Mouse (Mus musculus): ENCODE measurements around the gene Sh2b1. TPM values are rescaled to one million over a fixed set of nuclear protein-coding genes. Genes with fewer than 3 reads are reported as not detected.

Sh2b1 gene
- total RNA-seq, 2 experiments from 2014 or later, result 56.2 to 60.8 TPM

GRCm38 (mm10) chr7:126458225-126458624, 17.0 kb downstream of the Sh2b1 start:
- DNase-seq (ENCODE audit: low spot score in 2 of 2), result no peak

- DNase-seq (ENCODE audit: low spot score in 2 of 2), result no peak
These were observed 18.6 kb downstream of the Sh2b1 start for GRCm38 (mm10) chr7:126456382-126457266.

DNA sequence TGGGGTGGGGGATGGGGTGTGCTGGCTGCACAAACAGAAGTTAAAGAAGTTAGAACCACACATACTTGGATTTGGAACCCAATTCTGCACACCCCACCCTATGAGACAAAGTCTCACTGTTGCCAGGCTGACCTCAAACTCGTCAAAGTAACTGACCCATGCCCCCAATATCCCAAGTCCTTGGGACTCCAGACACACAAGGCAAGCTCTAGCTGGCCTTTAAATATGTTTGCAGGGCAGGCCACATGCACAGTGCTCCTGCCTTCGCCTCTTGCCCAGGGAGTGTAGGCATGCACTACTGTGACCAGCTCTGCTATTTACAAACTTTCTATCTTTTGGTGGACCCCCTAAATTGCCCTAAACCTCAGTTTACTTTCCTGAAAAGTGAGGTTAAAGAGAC, 20.0 kb downstream of the Sh2b1 start:
- DNase-seq (ENCODE audit: low spot score in 2 of 2), result no peak

GRCm38 (mm10) chr7:126453861-126454260, 21.4 kb downstream of the Sh2b1 start:
- no peak for DNase-seq (ENCODE audit: low spot score in 2 of 2)

- no peak for DNase-seq (ENCODE audit: low spot score in 2 of 2)
These were observed 23.0 kb downstream of the Sh2b1 start for GRCm38 (mm10) chr7:126452244-126452643.

DNA sequence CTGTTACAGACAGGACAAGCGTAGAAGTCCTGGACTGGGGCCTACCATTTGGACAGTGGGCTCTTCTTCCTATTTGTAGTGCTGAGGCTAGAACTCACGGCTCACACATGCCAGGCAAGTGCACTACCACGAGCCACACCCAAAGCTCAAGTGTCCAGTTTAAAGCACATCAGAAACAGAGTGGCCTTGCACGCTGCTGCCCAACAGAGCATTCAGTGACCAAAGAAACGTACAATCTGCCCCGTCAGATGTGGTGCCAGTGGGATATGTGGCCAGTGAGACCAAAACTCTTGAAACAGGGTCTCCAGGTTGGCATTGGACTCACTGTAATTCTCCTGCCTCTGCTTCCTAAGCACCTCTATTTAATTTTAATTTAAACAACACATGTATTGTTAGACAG, 24.6 kb downstream of the Sh2b1 start:
- DNase-seq (ENCODE audit: low spot score in 2 of 2), result no peak

DNA sequence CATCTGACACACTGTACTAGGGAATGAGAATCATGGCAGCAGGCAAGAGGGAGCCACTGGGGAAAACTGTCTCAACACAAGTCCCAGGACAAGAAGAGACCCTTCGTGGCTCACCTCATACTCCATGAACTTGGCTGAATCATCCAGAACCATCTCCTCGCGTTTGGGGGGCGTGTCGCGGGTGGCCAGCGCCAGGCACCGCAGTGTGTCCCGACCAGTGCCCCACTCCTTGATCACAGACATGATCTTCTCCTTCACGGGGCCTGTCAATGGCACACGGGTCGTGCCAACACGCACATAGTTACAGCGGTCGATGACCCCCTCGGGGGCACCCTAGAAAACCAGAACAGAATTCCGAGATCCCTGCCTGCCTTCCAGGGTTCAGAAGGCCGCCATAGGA, 25.2 kb downstream of the Sh2b1 start:
- no peak for DNase-seq (ENCODE audit: low spot score in 2 of 2)

DNA sequence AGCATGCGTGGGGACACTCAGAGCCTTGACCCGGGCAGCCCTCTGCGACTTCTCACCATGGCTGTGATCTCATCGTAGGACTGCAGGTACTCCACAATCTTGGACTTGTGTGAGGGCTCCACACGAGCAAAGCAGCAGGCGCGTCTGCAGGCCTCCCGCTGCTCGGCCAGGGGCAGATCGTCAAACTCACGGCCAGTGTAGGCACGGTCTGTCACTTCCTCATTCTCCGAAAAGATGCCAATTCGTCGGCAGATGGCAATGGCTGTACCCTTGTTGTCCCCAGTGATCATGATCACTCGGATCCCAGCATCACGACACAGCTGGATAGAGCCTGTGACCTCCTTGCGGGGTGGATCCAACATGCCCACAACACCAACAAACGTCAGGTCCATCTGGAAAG, 26.7 kb downstream of the Sh2b1 start:
- no peak for DNase-seq (ENCODE audit: low spot score in 2 of 2)

DNA sequence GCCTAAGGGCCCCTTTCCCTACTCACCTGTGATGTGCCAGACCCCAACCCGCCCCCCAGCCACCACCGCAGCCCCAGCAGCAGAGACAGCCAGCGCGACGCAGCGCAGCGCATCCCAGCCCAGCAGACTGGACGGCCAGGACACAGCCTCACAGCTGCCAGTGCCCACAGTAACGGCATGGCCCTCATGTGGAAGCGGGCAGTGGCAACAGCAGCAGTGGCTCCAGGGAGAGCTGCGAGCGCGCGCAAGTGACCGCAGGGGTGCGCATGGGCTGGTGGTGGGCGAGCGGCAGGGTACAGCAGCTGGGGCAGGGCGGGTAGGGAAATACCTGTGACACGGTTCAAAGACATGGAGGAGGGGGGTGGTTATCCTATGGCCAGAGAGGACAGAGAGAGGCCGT, 29.0 kb downstream of the Sh2b1 start:
- DNase-seq (ENCODE audit: low spot score in 2 of 2), result no peak

DNA sequence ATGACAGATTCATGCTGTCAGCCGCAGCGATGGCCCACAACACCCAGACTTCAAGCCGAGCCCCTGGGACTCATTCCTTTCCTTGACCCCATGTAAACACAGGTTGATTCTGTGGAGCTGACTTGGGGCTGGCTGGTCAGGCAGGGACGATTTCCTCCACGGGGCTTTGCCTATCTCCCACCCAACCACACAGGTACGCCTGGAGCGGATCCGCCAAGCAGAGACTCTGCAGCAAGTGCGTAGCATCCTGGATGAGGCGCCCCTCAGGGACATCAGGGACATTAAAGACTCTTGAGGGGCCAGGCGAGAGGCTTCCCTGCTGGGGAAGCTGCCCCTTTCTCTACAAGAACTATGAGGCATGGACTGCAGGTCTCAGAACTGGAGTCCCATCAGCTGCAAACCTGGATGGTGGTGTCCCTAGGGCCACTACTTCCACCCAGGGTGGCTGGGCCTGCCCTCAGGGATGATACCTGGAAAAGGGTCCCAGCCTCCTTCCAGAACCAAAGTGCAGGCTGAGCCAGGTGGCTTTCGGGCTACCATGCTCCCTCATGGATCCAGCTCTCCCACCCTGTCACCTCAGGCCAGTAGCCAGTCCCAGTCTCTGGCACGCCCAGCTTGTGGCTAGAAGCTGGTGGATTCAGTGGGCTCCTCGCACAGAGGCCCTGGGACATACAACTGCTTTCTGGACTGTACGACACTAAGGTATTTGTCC, 30.0 kb downstream of the Sh2b1 start:
- no peak for DNase-seq (ENCODE audit: low spot score in 2 of 2)

DNA sequence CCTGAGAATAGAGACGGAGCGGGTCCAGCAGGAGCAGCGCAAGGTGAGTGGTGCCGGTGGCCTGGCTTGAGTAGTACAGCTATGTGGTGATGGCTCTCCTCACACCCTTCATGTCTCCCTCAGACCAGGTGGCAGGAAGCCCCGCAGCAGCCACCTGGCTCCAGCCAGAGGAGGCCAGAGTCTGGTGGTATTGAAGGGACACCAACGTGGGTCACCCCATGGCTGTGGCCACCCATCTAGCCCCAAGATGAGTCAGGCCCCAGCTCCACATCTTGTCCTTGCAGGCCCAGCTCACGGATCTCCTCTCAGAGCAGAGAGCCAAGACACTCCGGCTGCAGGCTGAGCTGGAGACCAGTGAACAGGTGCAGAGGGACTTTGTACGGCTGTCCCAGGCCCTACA, 30.7 kb downstream of the Sh2b1 start:
- DNase-seq (ENCODE audit: low spot score in 2 of 2), result no peak

DNA sequence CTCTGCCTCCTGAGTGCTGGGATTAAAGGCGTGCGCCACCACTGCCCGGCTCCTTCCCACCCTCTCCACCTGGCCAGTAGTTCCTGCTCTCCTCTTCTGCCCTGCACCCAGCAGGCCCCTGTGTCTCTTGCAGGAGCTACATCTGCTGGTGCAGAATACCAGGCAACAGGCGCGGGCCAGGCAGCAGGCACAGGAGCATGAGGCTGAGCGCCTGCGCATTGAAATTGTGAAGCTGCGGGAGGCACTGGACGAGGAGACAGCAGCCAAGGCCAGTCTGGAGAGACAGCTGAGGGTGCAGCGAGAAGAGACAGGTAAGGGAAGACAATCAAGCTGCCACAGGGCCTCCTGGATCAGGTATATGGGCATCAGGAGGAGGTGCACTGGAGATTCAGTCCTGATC, 31.2 kb downstream of the Sh2b1 start:
- DNase-seq (ENCODE audit: low spot score in 2 of 2), result no peak

DNA sequence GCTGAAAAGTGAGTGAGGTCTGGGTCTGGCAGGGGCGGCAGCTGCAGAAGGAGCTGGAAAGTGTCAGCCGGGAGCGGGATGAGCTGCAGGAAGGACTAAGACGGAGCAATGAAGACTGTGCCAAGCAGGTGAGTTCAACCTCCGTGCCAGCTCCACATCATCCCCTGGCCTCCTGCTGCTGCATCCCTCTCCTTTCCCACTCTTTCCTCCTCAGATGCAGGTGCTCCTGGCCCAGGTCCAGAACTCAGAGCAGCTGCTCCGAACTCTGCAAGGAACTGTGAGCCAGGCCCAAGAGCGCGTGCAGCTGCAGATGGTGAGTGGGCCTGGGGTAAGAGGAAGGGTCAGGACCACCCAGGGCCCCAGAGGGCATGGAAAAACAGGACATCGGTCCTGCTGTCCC, 35.1 kb downstream of the Sh2b1 start:
- no peak for DNase-seq (ENCODE audit: low spot score in 2 of 2)

- peak; percentile 62 to 69 for DNase-seq (ENCODE audit: low spot score in 2 of 2)
These were observed 38.4 kb downstream of the Sh2b1 start for GRCm38 (mm10) chr7:126436851-126437250.

DNA sequence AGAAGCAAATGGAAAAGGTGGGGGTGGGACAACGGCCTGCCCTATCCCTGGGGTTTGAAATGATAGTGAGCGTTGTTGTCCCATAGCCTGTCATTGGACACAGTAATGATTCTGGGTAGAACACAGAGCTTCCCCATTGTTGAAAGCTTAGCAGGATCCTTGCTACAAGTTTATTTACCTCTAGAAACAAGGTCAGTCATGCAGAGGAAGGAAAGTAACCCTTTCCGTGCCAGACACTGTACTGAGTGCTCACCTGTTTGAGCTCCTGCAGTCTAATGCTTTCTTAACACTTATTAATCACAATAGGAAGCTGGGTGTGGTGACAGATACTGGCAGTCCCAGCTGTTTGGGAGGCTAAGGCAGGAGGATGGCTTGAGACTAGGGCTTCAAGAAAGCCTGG, 39.4 kb downstream of the Sh2b1 start:
- DNase-seq (ENCODE audit: low spot score in 2 of 2), result no peak

- no peak for DNase-seq (ENCODE audit: low spot score in 2 of 2)
These were observed 40.5 kb downstream of the Sh2b1 start for GRCm38 (mm10) chr7:126434726-126435125.

- DNase-seq (ENCODE audit: low spot score in 2 of 2), result no peak
These were observed 45.1 kb downstream of the Sh2b1 start for GRCm38 (mm10) chr7:126430167-126430566.

GRCm38 (mm10) chr7:126429503-126429898, 45.7 kb downstream of the Sh2b1 start:
- no peak for DNase-seq (ENCODE audit: low spot score in 2 of 2)

GRCm38 (mm10) chr7:126428631-126429502, 46.4 kb downstream of the Sh2b1 start, which contains the start of gene Rabep2:
Gene Rabep2, plus strand, starts transcription at chr7:126428759.
- DNase-seq (ENCODE audit: low spot score in 2 of 2), result peak; percentile 97 to 98

DNA sequence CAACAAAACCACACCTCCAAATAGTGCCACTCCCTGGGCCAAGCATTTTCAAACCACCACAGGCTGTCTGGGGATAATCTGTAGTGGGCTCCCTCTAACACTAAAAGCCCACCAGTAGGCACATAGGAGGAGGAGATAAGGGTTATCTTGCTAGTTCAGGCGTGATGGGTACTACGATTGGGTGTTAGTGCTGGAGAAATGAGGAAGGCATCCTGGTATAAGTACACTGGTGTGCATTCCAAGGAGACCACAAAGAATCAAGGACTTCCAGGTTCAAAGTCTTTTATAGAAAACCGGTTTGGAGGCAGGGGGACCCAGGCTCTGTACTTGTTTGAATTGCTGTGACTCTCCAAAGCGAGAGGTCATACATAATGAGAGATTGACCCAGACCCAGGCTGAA, 47.1 kb downstream of the Sh2b1 start:
- DNase-seq (ENCODE audit: low spot score in 2 of 2), result no peak

GRCm38 (mm10) chr7:126427323-126427860, 47.8 kb downstream of the Sh2b1 start:
- no peak for DNase-seq (ENCODE audit: low spot score in 2 of 2)
